Mouse (Mus musculus) heart, embryonic 15.5 days (tissue): Measurements from ENCODE around the gene Ahnak2. TPM values are rescaled to one million over a fixed set of nuclear protein-coding genes. Genes with fewer than 3 reads are reported as not detected.

Source experiments
- ATAC-seq: fragments of 200-750 bp; cut with Nextera tagmentation; replicated peaks from 2 replicates; pipeline ENCODE4 v1.8.0; 2017; ENCODE audit warnings: low read depth, moderate TSS enrichment; ENCODE audit not compliant: insufficient number of reproducible peaks, insufficient read depth, low FRiP score
- H3K27ac ChIP-seq: fragments of 300-500 bp; sonication (generic); 2 replicates; pipeline ENCODE4 v1.5.1; 2015; ENCODE audit warnings: mild to moderate bottlenecking, inconsistent platforms
- H3K27me3 ChIP-seq: fragments of 300-500 bp; sonication (generic); 2 replicates; pipeline ENCODE4 v1.6.1; 2015; ENCODE audit warnings: inconsistent platforms
- H3K36me3 ChIP-seq: fragments of 300-500 bp; sonication (generic); 2 replicates; pipeline ENCODE4 v1.6.1; 2015; ENCODE audit warnings: mild to moderate bottlenecking, inconsistent platforms
- H3K4me1 ChIP-seq: fragments of 300-500 bp; sonication (generic); replicated peaks from 2 replicates; pipeline ENCODE4 v1.6.1; 2015; ENCODE audit warnings: inconsistent platforms
- H3K4me2 ChIP-seq: fragments of 300-500 bp; sonication (generic); 2 replicates; pipeline ENCODE4 v1.6.1; 2015; ENCODE audit warnings: inconsistent platforms, mild to moderate bottlenecking, moderate library complexity
- H3K4me3 ChIP-seq: fragments of 300-500 bp; sonication (generic); 2 replicates; pipeline ENCODE4 v1.5.1; 2015; ENCODE audit warnings: mild to moderate bottlenecking, inconsistent platforms
- H3K9ac ChIP-seq: fragments of 300-500 bp; sonication (generic); 2 replicates; pipeline ENCODE4 v1.6.1; 2015; ENCODE audit warnings: mild to moderate bottlenecking, inconsistent platforms
- H3K9me3 ChIP-seq: fragments of 300-500 bp; sonication (generic); replicated peaks from 2 replicates; pipeline ENCODE4 v1.6.1; 2016; ENCODE audit warnings: inconsistent platforms
- WGBS: fragments of 180-500 bp; shearing (Covaris S2); methylation state at CpG from one replicate; pipeline ENCODE4 v1.1.7; 2015; ENCODE audit warnings: mixed read lengths; 5-methylcytosine and 5-hydroxymethylcytosine counted together
- microRNA-seq: library from miRNA; unstranded; fragments of <30 nt; microRNA quantifications from one replicate; pipeline ENCODE4, GENCODE M21; 2016
- polyA plus RNA-seq: library from polyadenylated mRNA; unstranded; fragments of >200 nt; fragmentation: Nextera tagmentation; extraction: Ambion mirVana; gene quantifications from 2 replicates; pipeline ENCODE4 v1.2.1, GENCODE M21; 2015

Ahnak2 gene
- polyA plus RNA-seq, 1 experiment from 2014 or later = 2.1 TPM

DNA sequence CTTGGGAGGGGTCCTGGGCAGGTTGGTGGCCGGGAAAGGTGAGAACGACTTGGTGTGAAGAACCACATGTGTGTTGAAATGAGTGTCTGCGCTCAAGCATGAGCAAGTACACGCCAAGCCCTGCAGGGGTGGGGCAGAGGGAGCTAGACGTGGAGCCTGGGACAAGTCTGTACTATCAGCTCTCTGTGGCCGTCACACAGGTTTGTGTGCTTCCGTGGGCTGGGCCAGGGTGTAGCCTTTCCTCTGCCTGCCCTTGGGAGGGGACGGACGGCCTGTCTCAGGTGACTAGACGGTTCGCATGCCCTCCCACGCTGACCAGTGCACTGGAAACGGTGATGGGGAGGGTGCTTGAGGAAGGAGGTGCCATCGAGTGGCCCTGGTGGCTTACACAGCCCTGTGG lies 71.6 kb downstream of the Ahnak2 start:
- ATAC-seq = no peak
- 80% methylated on average over 14 of the region's 14 CpGs for WGBS

DNA sequence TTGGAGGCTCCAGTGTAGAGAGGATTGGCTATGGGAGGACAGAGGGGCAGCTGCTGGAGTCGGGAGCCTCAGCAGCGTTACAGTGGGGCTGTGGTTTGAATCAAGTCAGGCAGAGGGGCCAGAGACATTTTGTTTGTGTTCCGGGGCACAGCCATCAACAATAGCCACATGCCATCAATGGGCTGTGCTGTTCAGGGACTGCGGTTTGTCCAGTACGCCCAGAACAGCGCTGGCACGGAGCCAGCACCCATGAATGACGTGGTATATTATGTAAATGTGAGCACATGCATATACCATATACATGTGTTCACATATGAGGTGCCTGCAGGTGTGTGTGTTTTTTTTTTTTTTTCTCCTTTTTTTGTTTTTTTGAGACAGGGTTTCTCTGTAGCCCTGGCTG lies 74.7 kb downstream of the Ahnak2 start:
- no peak overlapping the region for H3K4me3 ChIP-seq
- no peaks in the 10 kb centered on the region for H3K9me3 ChIP-seq
- ATAC-seq = no peak
- H3K36me3 ChIP-seq = no peaks in the 10 kb centered on the region
- H3K27ac ChIP-seq = no peak overlapping the region
- H3K4me2 ChIP-seq = no peak overlapping the region
- 75% methylated on average over 8 of the region's 8 CpGs for WGBS
- no peak overlapping the region for H3K9ac ChIP-seq
- peaks cover 8% of the 10 kb centered on the region for H3K4me1 ChIP-seq
- H3K27me3 ChIP-seq = 0 out of 2 replicates have a peak, but pooled peaks cover 7% of the 10 kb centered on the region

More for the DNA sequence above, 71.6 kb downstream of the Ahnak2 start:
- Histone ChIP-seq H3K36me3 (no peaks in the 10 kb centered on the region; the same call in 1 of the 2 replicates), H3K4me1 (no peaks in the 10 kb centered on the region), H3K4me3 (no peak overlapping the region), H3K4me2 (no peak overlapping the region), H3K9me3 (no peaks in the 10 kb centered on the region), H3K27ac (no peak overlapping the region), H3K27me3 (no peaks in the 10 kb centered on the region), H3K9ac (no peak overlapping the region)

DNA sequence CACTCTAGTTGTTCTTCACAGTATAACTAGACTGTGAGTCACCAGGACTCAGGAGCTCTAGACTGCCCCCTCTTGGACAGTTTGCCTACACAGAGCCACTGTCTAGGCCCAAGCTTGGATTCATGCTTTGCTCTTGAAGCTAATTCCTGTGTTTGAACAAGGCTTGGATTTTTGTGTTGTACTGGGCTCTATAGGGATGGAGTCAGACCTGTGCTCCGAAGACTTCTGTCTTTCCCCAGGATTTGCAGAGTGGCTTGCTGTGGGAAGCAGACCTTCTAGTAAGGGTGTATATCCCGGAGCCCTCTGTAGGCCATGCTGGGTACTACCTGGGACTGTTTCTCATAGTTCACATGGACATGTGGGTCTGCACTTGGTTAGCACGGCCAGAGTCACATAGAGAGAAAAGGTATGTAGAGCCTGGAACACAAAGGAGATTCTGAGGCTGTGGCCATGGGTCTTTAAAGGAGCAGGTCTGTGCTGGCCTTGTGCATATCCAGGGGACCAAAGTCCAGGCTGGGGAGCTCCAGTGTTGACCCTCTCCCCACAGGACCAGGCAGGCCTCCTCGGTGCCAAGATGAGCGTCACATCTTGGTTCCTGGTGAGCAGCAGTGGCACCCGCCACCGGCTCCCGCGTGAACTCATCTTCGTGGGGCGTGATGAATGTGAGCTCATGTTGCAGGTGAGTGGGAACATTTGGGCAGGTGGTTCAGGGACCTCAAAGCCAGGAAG lies 78.2 kb downstream of the Ahnak2 start:
- H3K27ac ChIP-seq = no peak overlapping the region
- WGBS = 77% methylated on average over 11 of the region's 11 CpGs
- no peak overlapping the region for H3K4me2 ChIP-seq
- H3K9me3 ChIP-seq = no peaks in the 10 kb centered on the region
- H3K4me1 ChIP-seq = peaks cover 27% of the 10 kb centered on the region
- H3K9ac ChIP-seq = no peak overlapping the region
- H3K27me3 ChIP-seq = peaks cover 17% of the 10 kb centered on the region
- no peak for ATAC-seq
- no peaks in the 10 kb centered on the region for H3K36me3 ChIP-seq
- H3K4me3 ChIP-seq = no peak overlapping the region

DNA sequence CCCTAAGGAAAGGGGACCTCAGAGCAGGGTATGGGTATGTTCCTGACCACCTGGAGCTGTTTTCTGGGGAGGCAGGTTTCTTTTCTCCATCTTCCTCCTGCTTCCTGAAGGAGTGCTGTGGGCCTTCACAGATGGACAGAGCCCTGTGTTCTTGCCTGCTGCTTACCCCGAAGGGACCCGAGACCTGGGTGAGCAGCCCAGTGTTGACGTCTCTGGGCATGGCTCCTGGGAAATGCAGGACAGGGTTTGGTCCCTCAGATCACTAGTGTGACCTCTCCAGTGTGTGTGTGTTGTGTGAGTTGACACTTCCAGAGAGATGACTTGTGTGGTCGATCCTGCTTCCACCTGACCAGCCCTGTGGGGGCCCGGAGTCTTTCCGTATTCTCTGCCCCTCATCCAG lies 79.0 kb downstream of the Ahnak2 start:
- no peak overlapping the region for H3K4me3 ChIP-seq
- no peak overlapping the region for H3K27ac ChIP-seq
- no peak overlapping the region for H3K9ac ChIP-seq
- peaks cover 17% of the 10 kb centered on the region for H3K27me3 ChIP-seq
- H3K9me3 ChIP-seq = no peaks in the 10 kb centered on the region
- H3K4me2 ChIP-seq = peak overlapping the region; percentile 99
- H3K4me1 ChIP-seq = peaks cover 27% of the 10 kb centered on the region
- WGBS = 92% methylated on average over 6 of the region's 6 CpGs
- no peaks in the 10 kb centered on the region for H3K36me3 ChIP-seq
- ATAC-seq = no peak

DNA sequence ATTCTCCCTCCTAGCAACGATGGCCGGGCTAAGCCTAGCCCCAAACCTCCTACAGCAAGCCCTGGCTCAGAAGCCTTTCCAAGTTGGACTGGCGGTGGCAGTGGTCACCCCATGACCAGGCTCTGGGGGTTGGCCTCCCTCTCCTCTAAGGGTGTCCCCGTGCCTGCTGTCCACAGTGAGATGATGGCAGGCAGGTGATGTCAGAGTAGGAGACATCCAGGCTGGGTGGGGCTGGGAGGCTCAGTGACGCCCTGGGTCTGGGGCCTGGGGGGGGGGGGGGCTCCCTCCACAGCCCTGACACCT lies 79.5 kb downstream of the Ahnak2 start:
- Histone ChIP-seq H3K27me3 (peaks cover 17% of the 10 kb centered on the region), H3K9me3 (no peaks in the 10 kb centered on the region), H3K4me3 (peak overlapping the region; percentile 84), H3K27ac (no peak overlapping the region), H3K4me2 (peak overlapping the region; percentile 99), H3K36me3 (no peaks in the 10 kb centered on the region), H3K4me1 (peaks cover 27% of the 10 kb centered on the region), H3K9ac (peak overlapping the region; percentile 81; the same call in 1 of the 2 replicates)
- no peak for ATAC-seq
- 21% methylated on average over 5 of the region's 5 CpGs for WGBS

DNA sequence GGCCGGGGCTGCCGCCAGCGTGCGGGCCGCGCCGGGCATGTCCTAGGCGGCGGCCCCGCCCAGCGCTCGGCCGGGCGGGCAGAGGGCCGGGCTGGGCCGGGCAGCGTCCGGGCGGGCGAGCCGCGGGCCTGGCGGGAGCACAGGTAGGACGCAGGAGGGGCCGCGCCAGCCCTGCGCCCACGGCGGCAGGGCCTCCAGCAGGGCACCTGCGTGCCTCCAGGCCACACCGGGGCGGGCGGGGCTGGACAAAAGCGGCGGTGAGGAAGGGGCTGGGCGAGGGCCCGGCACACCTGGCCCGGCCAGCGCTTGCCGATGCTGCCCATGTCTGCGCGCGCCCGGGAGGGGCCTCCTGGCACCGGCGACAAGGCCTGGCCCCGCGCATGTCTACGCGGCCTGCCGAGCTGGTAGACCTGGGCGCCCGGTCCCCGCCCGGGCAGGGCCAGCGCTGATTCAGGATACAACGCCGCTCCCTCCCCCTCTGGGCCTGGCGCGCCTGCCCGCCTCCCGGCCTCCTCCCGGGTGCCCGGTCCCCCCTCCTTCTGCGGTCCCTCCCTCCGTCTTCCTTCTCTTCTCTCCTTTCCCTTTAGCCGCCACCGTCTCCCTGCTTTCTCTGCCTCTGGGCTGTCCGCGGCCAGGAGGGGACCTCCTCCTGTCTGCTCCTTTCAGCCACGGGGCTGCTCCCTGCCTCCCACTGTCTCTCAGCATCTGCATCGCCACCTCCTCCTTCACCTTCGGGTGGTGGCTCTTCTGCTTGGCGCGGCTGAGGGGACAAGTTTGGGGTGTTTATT lies 80.0 kb downstream of the Ahnak2 start:
- Histone ChIP-seq H3K4me3 (peak overlapping the region; percentile 84), H3K27ac (peak overlapping the region; percentile 80), H3K36me3 (no peaks in the 10 kb centered on the region), H3K27me3 (peaks cover 17% of the 10 kb centered on the region), H3K9me3 (no peaks in the 10 kb centered on the region), H3K4me2 (peak overlapping the region; percentile 99), H3K4me1 (peaks cover 27% of the 10 kb centered on the region), H3K9ac (peak overlapping the region; percentile 81)
- peak; percentile 57 for ATAC-seq
- WGBS = under 1% methylated on average over 69 of the region's 75 CpGs

Small RNAs within 50 kb of the gene (microRNA-seq; reads per million reads assigned to microRNA genes)
- gene Mir6940 = 0.63 reads per million

Other genes starting within 250 kb of the Ahnak2 start
- 3.1 and 3.4 TPM in 2 replicates for gene Inf2, start 213.9 kb downstream of the Ahnak2 start, polyA plus RNA-seq
- 85.8 and 93.7 TPM in 2 replicates for gene Adssl1, start 182.6 kb downstream of the Ahnak2 start, polyA plus RNA-seq
- 95.4 and 142 TPM in 2 replicates for gene Siva1, start 158.0 kb downstream of the Ahnak2 start, polyA plus RNA-seq
- gene Akt1, start 127.8 kb downstream of the Ahnak2 start, polyA plus RNA-seq = 139 and 169 TPM in 2 replicates
- gene Zbtb42, start 123.8 kb downstream of the Ahnak2 start, polyA plus RNA-seq = 4.8 and 7.6 TPM in 2 replicates
- gene Cep170b, start 82.2 kb downstream of the Ahnak2 start, polyA plus RNA-seq = 4.8 and 7.9 TPM in 2 replicates
- gene Pld4, start 42.0 kb downstream of the Ahnak2 start, polyA plus RNA-seq = 7.2 and 34.0 TPM in 2 replicates
- gene Clba1, start 6.3 kb upstream of the Ahnak2 start, polyA plus RNA-seq = 5.7 and 7.3 TPM in 2 replicates
- 34.6 and 53.3 TPM in 2 replicates for gene Cdca4, start 26.8 kb upstream of the Ahnak2 start, polyA plus RNA-seq
- gene Gpr132, start 65.6 kb upstream of the Ahnak2 start, polyA plus RNA-seq = 0.19 and 2.2 TPM in 2 replicates
- gene Jag2, start 127.1 kb upstream of the Ahnak2 start, polyA plus RNA-seq = 3.7 and 6.6 TPM in 2 replicates
- 32.1 and 48.3 TPM in 2 replicates for gene Nudt14, start 139.5 kb upstream of the Ahnak2 start, polyA plus RNA-seq
- gene Btbd6, start 173.8 kb upstream of the Ahnak2 start, polyA plus RNA-seq = 19.4 and 23.5 TPM in 2 replicates
- 30.2 and 47.2 TPM in 2 replicates for gene Brf1, start 198.0 kb upstream of the Ahnak2 start, polyA plus RNA-seq
- gene Pacs2, start 211.9 kb upstream of the Ahnak2 start, polyA plus RNA-seq = 6.9 and 9.0 TPM in 2 replicates